Mouse (Mus musculus) heart, postnatal 0 days (tissue): Measurements from ENCODE around the gene P4ha2.

Experiments
- CTCF ChIP-seq: IDR thresholded peaks from 2 replicates; pipeline ENCODE4 v1.5.1; 2016; ENCODE audit warnings: antibody characterized with exemption, control low read depth, low read depth
- EP300 ChIP-seq: IDR thresholded peaks from 2 replicates; pipeline ENCODE4 v1.6.1; 2016; ENCODE audit warnings: antibody characterized with exemption, low read depth

- TF ChIP-seq CTCF (no peak), EP300 (no peak)
Measured at GRCm38 (mm10) chr11:54076101-54076500, 23.8 kb upstream of the P4ha2 start.
